Mouse (Mus musculus) embryo, embryonic 10.5 days (tissue): ENCODE measurements around the gene Zw10.

Source experiments
- DNase-seq: peaks from one replicate; pipeline ENCODE4 v3.0.0-alpha.2; 2015; ENCODE audit warnings: low spot score

Gene Zw10

DNA sequence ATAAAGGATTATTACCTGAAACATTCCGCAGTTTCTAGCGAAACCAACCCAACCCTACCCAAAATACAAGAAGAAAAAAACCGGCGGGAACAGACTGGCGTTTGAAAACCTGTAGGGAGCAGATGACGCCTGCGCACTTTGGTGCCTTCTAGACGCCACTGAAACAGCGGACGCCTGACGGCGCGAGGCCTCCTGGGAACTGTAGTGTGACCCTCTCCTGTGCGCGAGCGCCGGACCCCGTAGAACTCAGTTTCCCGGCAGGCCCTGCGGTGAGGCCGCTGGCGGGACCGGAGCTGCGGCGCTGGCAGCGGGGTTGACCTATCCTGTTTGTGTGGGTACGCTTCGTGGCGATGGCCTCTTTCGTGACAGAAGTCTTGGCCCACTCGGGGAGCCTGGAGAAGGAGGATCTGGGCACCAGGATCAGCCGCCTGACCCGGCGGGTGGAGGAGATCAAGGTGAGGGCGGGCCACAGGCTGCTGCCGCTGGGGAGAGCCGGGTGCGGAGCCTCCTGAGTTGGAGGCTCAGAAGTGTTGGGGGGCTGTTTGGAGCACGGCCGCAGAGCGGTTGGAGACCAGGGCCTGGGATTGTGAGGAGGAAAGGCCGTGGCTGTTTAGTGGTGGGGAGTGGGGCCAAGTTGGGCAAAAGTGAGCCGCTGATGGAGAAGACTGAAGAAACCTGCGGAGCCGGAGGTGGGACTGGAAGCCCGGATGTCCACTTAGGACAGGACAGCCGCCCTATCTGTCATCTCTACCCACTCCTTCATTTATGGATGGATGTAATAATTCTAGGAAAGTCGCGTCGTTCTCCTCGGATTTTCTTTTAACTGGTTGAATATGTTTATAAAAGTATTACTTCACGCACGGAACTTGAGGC, at the start of gene Zw10:
Zw10 (plus strand) TSS at position 281 of the 873 bp plus-strand sequence.
- DNase-seq = peak; percentile 99

DNA sequence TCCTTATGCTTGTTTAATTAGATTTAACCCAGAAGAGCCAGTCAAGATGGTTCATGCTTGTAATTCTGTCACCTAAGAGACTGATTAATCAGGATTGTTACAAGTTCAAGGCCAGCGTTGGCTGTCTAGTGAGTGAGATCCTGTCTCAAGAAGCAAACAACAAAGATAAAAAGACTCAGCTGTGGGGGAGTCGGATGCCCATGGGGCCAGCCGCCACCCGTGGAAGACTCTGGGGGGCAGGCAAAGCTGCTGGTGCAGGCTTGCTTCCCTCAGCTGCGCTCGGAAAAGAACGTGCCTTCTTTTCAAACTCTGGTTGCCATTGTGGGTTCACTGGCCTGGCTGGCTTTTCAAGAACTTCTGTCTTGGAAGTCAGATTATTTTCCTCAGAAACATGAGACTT, 39.6 kb upstream of the Zw10 start:
- DNase-seq = no peak

DNA sequence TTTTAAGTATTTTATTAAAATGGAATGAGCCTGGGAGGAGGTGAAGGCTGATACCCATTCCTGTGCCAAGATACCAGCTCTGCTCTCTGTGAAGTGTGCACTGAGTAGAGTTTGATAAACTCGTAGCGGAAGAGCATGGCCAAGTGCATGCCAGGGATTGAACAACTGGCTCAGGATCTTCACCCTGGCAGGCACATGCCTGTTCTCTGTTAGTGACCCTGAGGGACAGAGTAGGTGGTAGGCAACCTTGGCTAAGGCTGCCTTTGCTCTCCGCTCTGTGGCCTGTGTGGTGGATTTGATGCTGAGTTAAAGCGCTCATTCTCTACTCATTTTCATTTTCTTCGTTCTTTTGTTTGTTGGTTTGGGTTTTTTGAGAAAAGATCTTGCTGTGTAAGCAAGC, 34.1 kb upstream of the Zw10 start:
- DNase-seq = no peak

DNA sequence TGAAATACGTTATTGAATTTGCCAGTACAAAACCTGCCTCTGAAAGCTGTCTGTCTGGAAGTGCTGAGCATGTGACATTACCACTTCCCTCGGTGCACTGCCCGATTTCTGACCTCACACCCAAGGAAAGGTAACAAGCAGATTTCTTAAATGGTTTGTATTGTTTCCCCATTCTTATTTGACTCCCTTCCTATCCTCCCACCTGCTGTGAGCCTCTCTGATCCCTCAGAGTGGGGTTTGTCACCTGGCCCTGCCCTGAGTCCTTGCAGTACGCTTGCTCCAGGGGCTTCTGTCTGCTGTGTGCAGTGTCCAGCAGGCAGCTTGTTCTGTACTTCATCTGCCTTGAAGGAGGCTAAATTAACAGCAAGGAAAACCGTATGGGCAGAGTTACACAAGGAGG, 31.5 kb upstream of the Zw10 start:
- no peak for DNase-seq

DNA sequence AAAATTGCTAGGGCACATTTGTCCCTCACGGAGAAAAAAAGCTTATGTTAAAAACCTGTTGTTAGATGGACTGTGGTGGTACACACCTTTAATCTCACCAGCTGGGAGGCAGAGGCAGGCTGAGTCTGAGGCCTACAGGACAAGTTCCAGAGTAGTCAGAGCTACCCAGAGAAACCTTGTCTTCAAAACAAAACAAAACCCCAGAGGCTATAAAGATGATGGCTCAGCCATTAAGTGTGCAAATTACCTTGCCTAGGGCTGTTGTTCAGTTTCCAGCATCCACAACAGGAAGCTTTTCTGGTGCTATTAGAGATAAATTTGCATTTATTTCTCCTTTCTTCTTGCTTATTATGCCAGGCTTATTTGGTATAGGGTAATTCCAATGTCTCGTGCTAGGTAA, 30.9 kb upstream of the Zw10 start:
- DNase-seq = no peak

DNA sequence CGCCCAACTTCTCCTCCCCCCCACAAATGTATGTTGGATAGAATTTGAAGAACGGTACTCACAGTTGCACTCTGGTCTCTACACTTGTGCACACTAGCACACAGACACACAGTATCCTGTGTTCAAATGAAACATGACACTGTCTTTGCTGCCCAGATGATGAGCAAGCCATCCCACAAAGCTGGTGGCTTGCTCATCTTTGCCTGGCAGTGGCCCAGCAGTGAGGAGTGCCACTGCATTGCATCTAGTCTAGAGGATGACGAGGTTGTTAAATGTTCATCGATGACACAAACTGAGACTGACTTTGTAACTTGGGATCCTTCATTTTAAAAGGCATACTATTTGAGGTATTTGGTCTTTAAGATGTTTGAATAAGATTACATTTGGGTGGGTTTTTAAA, 20.6 kb upstream of the Zw10 start:
- no peak for DNase-seq

DNA sequence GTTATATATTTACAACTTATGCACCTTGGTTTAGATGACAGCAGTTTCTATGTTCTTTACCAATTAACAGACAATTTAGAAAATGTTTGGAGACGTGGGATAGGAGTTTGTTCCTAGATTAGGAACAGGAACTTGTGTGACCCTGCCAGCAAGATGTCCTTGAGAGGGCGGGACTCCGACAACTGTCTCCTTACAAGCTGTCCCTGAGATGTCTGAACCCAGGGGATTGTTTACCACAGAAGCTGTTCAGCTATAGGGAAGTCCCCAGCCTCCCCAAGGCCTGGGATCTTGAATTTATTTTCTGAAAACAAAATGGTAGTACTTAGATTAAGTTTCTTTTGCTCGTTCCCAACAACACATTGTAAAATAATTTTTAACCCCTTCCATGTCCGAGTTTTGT, 4.5 kb upstream of the Zw10 start:
- DNase-seq = no peak

DNA sequence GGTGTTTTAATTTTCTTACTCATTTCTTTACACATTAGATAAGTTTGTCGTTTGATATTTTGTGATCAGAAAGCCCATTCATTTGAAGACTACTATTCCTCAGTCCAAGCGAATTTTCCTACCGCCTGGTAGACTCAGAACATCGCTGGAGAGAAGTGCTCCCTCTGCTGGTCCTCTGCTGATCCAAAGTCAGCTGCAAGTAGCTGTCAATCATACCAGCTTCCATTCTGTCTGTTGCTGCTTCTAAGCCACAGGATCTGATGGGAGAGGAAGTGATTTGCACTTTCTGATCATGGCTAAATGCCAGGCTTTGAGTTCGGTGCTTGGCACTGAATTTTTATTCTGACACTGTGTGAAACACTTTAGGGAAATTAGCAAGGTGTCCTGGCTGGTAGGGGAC, 4.1 kb upstream of the Zw10 start:
- peak; percentile 77 for DNase-seq

DNA sequence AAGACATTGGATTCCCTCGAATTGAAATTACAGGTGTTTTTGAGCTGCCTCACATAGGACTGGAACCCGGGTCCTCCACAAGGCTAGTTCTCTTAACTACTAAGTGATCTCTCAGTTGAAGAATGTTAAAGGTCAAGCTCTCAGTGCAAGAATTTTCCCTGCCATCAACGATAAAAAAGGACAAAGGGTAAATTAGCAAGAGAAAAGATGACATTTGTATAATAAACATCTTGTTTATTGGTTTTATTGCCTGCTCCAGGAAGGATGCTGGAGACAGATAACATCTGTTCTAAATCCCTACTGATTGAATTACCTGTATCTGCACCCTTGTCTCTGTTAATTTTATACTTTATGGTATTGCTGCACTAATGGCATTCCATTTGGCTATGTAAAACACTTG, 1.4 kb upstream of the Zw10 start:
- no peak for DNase-seq

DNA sequence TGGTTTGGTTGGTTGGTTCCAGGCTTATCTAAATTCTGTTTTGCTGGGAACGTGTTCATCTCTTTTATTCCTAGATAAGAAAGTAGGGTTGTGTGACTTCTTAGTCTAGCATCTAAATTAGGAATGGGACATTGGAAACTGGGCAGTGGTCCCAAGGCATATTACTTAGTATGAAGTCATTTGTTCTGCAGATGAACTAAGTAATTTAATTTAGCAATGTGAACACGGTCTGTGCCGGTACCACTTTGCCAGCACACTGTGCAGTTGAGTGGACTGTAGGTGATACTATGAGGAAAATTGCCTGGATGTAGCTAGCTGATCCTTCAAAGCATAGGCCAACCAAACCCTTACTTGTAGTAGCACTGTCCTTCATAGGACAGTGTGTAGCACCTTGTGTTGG, 21.4 kb downstream of the Zw10 start:
- DNase-seq = no peak

DNA sequence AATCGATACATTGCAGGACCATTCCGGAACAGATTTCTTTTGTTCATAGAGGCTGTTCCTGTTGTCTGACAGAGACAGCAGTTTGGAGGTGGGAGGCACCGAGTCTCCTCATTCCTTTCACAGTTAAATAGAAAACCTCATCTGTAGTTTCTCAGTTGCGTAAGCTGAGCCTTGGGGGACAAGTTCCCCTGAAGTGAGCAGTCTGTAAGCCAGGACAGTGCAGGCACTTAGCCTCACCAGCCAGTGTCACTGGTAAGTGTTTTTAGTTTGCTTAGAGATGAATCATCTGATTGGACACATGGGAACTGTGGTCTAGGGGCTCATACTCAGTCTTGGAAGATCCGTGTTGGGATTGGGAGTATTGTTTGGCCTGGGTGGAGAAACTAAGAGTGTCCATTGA, 25.7 kb downstream of the Zw10 start, which contains the start of gene Tmprss5:
Tmprss5 (plus strand) TSS at position 154 of the 400 bp plus-strand sequence.
- no peak for DNase-seq

DNA sequence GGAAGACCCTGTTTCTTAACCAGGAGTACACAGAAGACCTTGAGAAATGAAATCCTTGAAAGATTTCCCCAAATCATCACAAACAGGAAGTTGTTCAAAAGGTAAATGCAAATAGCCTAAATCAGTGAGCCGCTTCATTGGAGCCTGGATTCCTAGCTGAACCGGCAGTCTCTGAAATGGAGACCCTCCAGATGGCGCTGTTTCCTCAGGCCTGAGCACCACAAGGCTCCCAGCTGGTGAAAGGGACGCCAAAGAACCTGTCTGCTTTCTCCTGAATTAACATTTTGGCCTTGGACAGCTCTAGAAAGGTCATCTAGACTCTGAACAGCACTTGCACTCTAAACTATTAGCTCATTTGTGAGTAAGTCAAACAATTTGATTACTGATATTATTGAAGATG, 26.1 kb downstream of the Zw10 start:
- DNase-seq = peak; percentile 88

DNA sequence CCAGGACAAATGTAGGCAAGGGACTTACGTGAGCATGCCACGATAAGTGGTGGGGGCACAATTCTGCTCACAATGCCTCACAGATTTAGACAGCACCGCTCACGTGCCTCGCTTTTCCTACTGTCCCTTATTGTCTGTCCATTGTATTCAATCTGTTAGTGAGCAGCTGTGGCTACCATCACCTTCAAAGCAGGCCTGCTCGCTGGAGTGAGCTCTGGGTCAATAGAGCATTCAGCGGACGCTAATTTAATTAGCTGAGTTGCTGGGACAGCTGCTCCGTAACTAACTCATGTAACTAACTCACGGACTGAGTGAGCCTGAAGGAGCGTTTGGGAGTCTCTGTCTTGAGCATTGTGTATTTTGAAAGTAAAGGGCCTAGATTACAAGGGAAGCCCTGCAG, 31.9 kb downstream of the Zw10 start:
- DNase-seq = peak; percentile 54

DNA sequence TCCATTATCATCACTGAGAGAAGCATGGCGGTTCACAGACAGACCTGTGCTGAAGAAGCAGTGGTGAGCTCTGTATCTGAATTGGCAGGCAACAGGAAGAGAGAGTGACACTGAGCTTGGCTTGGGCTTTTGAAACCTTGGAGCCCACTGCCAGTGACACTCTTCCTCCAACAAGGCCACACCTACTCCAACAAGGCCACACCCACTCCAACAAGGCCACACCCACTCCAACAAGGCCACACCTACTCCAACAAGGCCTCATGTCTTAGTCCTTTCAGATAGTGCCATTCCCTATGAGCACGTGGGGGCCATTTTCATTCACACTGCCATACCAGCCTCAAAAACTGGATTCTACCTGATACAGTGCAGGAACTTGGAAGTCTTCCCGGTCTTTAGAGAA, 43.5 kb downstream of the Zw10 start:
- DNase-seq = no peak

DNA sequence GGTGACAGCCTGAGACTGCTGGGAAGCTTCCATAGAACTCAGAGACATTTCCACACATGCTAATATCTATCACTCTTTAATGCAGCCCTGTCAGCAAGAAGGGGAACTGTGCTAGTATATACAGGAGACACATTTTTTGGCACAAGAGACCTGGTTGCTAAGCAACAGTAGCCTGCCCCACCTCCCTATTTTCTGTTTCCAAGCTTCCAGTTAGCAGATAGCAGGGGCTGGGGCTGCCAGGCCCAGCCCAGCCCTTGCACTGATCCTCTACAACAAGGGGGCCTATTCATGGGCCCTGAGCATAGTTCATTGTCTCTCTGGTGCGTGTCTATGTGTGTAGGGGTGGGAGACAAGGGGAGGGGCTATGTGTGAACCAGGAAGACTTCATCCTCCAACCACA, 46.9 kb downstream of the Zw10 start:
- peak; percentile 58 for DNase-seq

DNA sequence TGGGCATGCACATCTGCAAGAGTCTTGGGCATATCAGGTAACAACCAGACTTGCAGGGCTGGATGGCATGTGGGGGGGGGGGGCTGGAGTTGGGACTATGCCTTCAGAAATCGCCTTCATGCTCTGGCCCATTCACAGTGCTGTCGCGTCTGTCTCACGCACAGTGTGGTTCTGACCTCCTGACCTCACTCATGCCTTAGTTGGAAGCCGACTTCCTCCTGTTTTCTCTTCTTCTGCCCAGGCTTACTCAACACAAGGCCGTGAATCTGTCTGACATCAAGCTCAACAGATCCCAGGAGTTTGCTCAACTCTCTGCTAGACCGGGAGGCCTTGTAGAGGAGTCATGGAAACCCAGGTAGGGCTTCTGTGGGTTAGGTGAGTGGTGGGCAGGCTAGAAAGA, 53.7 kb downstream of the Zw10 start:
- DNase-seq = peak; percentile 29

DNA sequence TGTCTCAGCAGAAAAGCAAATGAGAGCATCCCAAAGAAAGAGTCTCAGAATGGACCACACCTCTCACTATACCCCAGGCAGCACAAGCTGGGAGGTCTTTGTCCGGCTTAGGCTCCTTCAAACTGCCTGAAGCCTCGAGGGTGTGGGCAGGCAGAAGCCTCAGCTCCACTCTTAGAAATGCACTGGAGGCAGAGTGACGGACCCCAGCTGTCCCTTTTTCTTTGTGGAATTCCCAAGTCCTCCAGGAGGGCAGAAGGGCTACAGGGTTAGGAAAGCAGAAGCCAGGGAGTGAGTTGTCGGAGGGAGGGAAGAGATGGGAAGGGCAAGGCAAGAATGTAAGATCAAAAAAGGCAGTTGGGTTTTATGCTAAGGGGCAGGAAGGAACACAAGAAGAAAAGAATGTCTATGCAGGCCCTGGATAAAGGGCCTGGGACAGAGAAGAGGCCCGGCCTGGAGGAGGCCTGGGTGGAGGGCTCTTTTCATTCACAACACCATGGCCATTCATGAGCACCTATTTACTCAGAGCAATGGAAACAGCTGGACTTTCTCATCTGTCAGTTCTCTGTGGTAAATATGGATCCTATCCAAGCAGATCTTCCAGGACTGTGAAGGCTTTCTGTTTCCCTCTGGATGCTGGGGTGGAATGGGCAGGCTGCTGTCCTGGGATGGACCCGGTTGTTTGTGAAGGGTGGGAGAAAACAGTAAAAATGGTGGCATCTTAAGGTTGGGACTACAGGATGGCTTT, 55.2 kb downstream of the Zw10 start:
- DNase-seq = peak; percentile 24

DNA sequence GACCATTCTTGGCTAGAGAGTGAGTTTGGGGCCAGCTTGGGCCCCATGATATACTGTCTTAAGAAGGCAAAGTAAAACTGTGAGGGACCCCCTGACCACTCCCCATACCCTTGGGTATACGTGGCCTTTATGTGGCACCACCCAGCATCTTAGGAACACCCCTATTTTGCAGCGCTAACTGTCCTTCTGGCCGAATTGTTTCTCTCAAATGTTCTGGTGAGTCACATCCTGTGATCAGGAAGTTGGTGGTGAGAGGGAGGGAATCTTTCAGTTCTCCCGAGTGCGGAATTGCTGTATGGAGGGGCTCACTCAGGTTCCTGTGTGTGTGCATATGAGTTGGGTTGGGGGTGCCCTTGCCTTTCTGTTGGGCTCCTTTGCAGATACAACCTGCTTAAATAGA, 55.9 kb downstream of the Zw10 start:
- DNase-seq = no peak

DNA sequence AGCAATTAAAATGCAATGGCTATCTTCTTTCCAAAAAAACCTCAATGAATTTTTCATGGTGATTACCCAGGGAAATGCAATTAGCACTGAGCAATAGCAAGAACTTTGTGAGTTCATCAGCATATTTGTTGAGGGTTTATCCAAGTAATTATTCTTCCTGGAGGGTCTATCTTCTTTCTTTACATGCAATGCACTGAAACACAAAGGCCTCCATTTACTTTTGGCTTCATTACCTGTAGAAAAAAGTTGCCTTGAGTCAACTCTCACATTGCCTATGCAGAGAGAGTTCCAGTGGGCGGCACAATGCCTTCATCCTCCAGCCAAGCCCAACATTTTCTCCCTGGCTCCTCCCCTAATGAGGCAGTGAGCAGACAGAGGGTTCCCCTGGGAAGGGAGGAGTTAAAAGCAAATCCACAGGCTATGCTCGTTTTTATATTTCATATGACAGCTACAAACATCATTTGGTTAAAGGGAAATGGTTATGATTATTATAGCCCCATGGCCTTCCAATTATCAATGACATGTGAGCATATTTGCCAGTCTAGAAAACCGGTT, 62.9 kb downstream of the Zw10 start:
- no peak for DNase-seq

DNA sequence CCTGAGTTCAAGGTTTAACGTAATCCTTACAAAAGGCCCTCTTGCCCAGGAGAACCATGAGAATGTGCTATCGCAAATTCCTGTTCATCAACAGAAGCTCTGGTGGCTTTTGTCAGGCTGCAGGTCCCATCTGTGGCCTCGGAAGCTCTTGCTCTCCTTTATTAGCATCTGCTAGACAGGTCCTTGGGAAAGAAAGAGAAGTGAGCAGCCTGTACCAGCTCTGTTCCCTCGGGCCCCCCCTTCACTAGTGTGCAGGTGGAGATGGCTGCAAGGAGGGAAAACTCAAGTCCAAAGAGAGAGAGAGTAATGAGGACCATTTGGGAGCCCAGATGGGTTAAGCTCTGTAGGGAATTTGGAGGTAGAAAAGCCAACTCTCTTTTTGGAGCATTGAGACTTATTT, 64.3 kb downstream of the Zw10 start:
- DNase-seq = no peak

DNA sequence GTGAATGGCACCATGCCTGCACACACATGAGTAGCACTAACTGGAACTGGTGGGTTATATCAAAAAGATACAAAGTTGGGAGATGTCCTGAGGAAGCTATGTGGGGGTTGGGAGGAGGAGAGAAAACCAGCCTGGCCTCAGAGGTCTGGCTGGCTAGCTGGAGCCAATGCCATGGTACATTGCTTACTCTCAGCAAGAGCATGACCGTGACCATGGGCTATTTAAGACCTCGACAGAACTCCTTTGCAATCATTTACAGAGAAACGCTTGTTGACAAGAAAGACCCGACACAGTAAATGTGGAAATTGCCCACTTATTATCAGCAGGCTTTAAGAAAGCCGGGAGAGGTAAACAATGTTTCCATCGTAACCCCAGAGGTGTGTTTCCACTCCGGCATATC, 70.3 kb downstream of the Zw10 start:
- no peak for DNase-seq
